In genomic region chr8:121174721-121175539, GRCm38 (mm10) we compare ENCODE assay signal across 15 mouse cellular contexts. TPM values are rescaled to one million over a fixed set of nuclear protein-coding genes. Genes with fewer than 3 reads are reported as not detected.
DNase-seq lines count a peak whose midpoint lies in the region; ATAC-seq and TF ChIP-seq lines count a peak whose summit lies in the region.
"Had no signal": no experiment of that assay in that cellular context is flagged by ENCODE, and none has a peak within 500 bp of the region (broad histone marks: within the 10 kb centered on the region; RNA-seq: fewer than 3 reads in every experiment).

No protein-coding gene starts in this region.

- H3K9me3 ChIP-seq in heart, embryonic 10.5 days, result no peaks in the 10 kb centered on the region
- no peaks in the 10 kb centered on the region for H3K9me3 ChIP-seq in lung, postnatal 0 days (ENCODE audit: low read length)
- no peaks in the 10 kb centered on the region for H3K9me3 ChIP-seq in forebrain, embryonic 14.5 days (replicated peaks; ENCODE audit: control insufficient read depth, low read length)
- H3K9me3 ChIP-seq in neural tube, embryonic 15.5 days (replicated peaks), result no peaks in the 10 kb centered on the region
- H3K9me3 ChIP-seq: heart, embryonic 13.5 days; hindbrain, embryonic 15.5 days had no signal

- peak overlapping the region; percentile 71 for H3K27ac ChIP-seq in heart, embryonic 10.5 days
- H3K27ac ChIP-seq in heart, adult 2 months, result no peak overlapping the region
- H3K27ac ChIP-seq in lung, postnatal 0 days (ENCODE audit: low read length), result no peak overlapping the region
- no peak overlapping the region for H3K27ac ChIP-seq in forebrain, embryonic 14.5 days (ENCODE audit: low read depth, low read length)
- no peak overlapping the region for H3K27ac ChIP-seq in neural tube, embryonic 15.5 days (replicated peaks)
- H3K27ac ChIP-seq: gastrocnemius, adult 2 months; heart, embryonic 13.5 days; hindbrain, embryonic 15.5 days had no signal

- no peaks in the 10 kb centered on the region for H3K79me2 ChIP-seq in heart, adult 2 months (replicated peaks; ENCODE audit: control insufficient read depth, insufficient read depth, low read length)

- no peak for TF ChIP-seq POLR2A in heart, adult 2 months (IDR thresholded peaks at IDR 0.05; ENCODE audit: insufficient read depth, low read depth, low read length)

- TF ChIP-seq CTCF in heart, adult 2 months (IDR thresholded peaks at IDR 0.05), result no peak
- no peak for TF ChIP-seq CTCF in lung, postnatal 0 days (IDR thresholded peaks at IDR 0.05)

- no peaks in the 10 kb centered on the region for H3K36me3 ChIP-seq in heart, embryonic 10.5 days
- H3K36me3 ChIP-seq in heart, adult 2 months (ENCODE audit: control insufficient read depth, insufficient read depth, low read length), result no peaks in the 10 kb centered on the region
- H3K36me3 ChIP-seq in lung, postnatal 0 days (ENCODE audit: insufficient read depth, low read length), result no peaks in the 10 kb centered on the region
- no peaks in the 10 kb centered on the region for H3K36me3 ChIP-seq in forebrain, embryonic 14.5 days (ENCODE audit: control insufficient read depth, insufficient read depth, low read length)
- H3K36me3 ChIP-seq in neural tube, embryonic 15.5 days, result no peaks in the 10 kb centered on the region
- H3K36me3 ChIP-seq: heart, embryonic 13.5 days; hindbrain, embryonic 15.5 days had no signal

- intact Hi-C loops in heart, adult 2 months (cut with DNase I), result loop anchor here (5.0 kb wide), 2 partner anchors 32 to 48 kb away; partner anchors contain the start of gene Foxl1
- intact Hi-C loops in gastrocnemius, postnatal 36 days (cut with DNase I), result no loop called here

- peaks cover 49% of the 10 kb centered on the region for H3K4me1 ChIP-seq in heart, embryonic 10.5 days
- H3K4me1 ChIP-seq in heart, adult 2 months (ENCODE audit: control insufficient read depth, insufficient read depth, low read length), result peaks cover 6% of the 10 kb centered on the region
- H3K4me1 ChIP-seq in lung, postnatal 0 days (ENCODE audit: insufficient read depth, low read depth, low read length), result 0 out of 2 replicates have a peak, but pooled peaks cover 4% of the 10 kb centered on the region
- no peaks in the 10 kb centered on the region for H3K4me1 ChIP-seq in forebrain, embryonic 14.5 days (ENCODE audit: control insufficient read depth, insufficient read depth, low read length)
- peaks cover 21% of the 10 kb centered on the region for H3K4me1 ChIP-seq in neural tube, embryonic 15.5 days

- 51% methylated on average over 30 of the region's 30 CpGs for WGBS in heart, embryonic 10.5 days
- 79% methylated on average over 30 of the region's 30 CpGs for WGBS in heart, adult 2 months
- 30% methylated on average over 28 of the region's 30 CpGs for WGBS in lung, postnatal 0 days
- 32% methylated on average over 29 of the region's 30 CpGs for WGBS in forebrain, embryonic 14.5 days
- WGBS in neural tube, embryonic 15.5 days, result 33% methylated on average over 30 of the region's 30 CpGs

- no peak overlapping the region; the same call in 1 of the 2 replicates for H3K4me2 ChIP-seq in lung, postnatal 0 days (replicated peaks; ENCODE audit: low read depth, low read length)
- H3K4me2 ChIP-seq in forebrain, embryonic 14.5 days (ENCODE audit: low read length), result no peak overlapping the region
- H3K4me2 ChIP-seq in neural tube, embryonic 15.5 days, result 0 out of 2 replicates have a peak overlapping the region, but pooled peaks have one; percentile 5
- H3K4me2 ChIP-seq: heart, embryonic 13.5 days; hindbrain, embryonic 15.5 days had no signal

- H3K4me3 ChIP-seq in heart, embryonic 10.5 days, result no peak overlapping the region
- no peak overlapping the region for H3K4me3 ChIP-seq in heart, adult 2 months
- no peak overlapping the region for H3K4me3 ChIP-seq in lung, postnatal 0 days (ENCODE audit: low read depth, low read length)
- H3K4me3 ChIP-seq in forebrain, embryonic 14.5 days (ENCODE audit: low read depth, low read length), result no peak overlapping the region
- no peak overlapping the region for H3K4me3 ChIP-seq in neural tube, embryonic 15.5 days (replicated peaks)
- H3K4me3 ChIP-seq: gastrocnemius, adult 2 months; heart, embryonic 13.5 days; hindbrain, embryonic 15.5 days had no signal

- TF ChIP-seq EP300 in heart, adult 2 months (IDR thresholded peaks at IDR 0.05; ENCODE audit: insufficient read depth, low read depth, low read length), result no peak
- TF ChIP-seq EP300 in lung, postnatal 0 days (IDR thresholded peaks at IDR 0.05), result no peak

- peaks cover 5% of the 10 kb centered on the region; the same call in 1 of the 2 replicates for H3K27me3 ChIP-seq in heart, embryonic 10.5 days (ENCODE audit: insufficient read depth, poor library complexity, severe bottlenecking)
- H3K27me3 ChIP-seq in heart, adult 2 months (ENCODE audit: control insufficient read depth, insufficient read depth, low read length), result no peaks in the 10 kb centered on the region
- H3K27me3 ChIP-seq in lung, postnatal 0 days (replicated peaks; ENCODE audit: insufficient read depth, low read length), result no peaks in the 10 kb centered on the region; the same call in 1 of the 2 replicates
- no peaks in the 10 kb centered on the region for H3K27me3 ChIP-seq in forebrain, embryonic 14.5 days (replicated peaks; ENCODE audit: control insufficient read depth, insufficient read depth, low read length)
- peaks cover 7% of the 10 kb centered on the region for H3K27me3 ChIP-seq in neural tube, embryonic 15.5 days (replicated peaks)
- H3K27me3 ChIP-seq: hindbrain, embryonic 15.5 days had no signal

- ATAC-seq in lung, postnatal 0 days, result no peak
- ATAC-seq in forebrain, embryonic 14.5 days, result peak; percentile 49
- ATAC-seq in neural tube, embryonic 15.5 days (ENCODE audit: low FRiP score), result no peak
- no peak for ATAC-seq in inflammation-experienced regulatory T-cells, adult 6 months

- no peak for DNase-seq in heart, embryonic 10.5 days (ENCODE audit: low spot score)
- no peak for DNase-seq in heart, adult 2 months
- peak; percentile 12 for DNase-seq in lung, postnatal 0 days (ENCODE audit: low spot score)
- DNase-seq in lung, postnatal 14 days, result no peak
- DNase-seq in forebrain, embryonic 14.5 days (ENCODE audit: low spot score), result peak; percentile 27
- no peak for DNase-seq in gastrocnemius, postnatal 36 days
- DNase-seq: adrenal gland, adult 8-10 months; cerebellum, adult 11-12 months; gastrocnemius, adult 2 months; layer of hippocampus, postnatal 36 days; midbrain, embryonic 14.5 days had no signal

- no peak overlapping the region for H3K9ac ChIP-seq in heart, adult 2 months (ENCODE audit: low read depth, low read length)
- H3K9ac ChIP-seq in lung, postnatal 0 days (replicated peaks; ENCODE audit: low read depth), result no peak overlapping the region
- H3K9ac ChIP-seq in forebrain, embryonic 14.5 days (ENCODE audit: low read length), result no peak overlapping the region
- H3K9ac ChIP-seq in neural tube, embryonic 15.5 days (replicated peaks), result no peak overlapping the region
- H3K9ac ChIP-seq: heart, embryonic 13.5 days; hindbrain, embryonic 15.5 days had no signal

RNA-seq across cellular contexts. Expression of gene Foxl1, which starts 47.2 kb away (rescaled TPM):
- polyA plus RNA-seq in heart, embryonic 10.5 days (2016; fragmentation: Nextera tagmentation; extraction: Ambion mirVana), result 0.53 and 2.0 TPM in 2 replicates
- under 1 TPM; 0.07 to 0.08 TPM for total RNA-seq in heart, adult 2 months (2021)
- polyA plus RNA-seq in heart, adult 2 months (2012; rRNA removed), result 0.08 and 0.09 TPM in 2 replicates
- 0.88 and 1.3 TPM in 2 replicates for polyA plus RNA-seq in lung, postnatal 0 days (2015; fragmentation: Nextera tagmentation; extraction: Ambion mirVana)
- polyA plus RNA-seq in forebrain, embryonic 14.5 days (2014; fragmentation: Nextera tagmentation; extraction: Ambion mirVana), result 0.13 TPM in 1 of 2 replicates, not detected in the other
- polyA plus RNA-seq in neural tube, embryonic 15.5 days (2015; fragmentation: Nextera tagmentation; extraction: Ambion mirVana), result 0.15 and 0.51 TPM in 2 replicates
- total RNA-seq in gastrocnemius, postnatal 36 days (2021), result not detected
- polyA plus RNA-seq in inflammation-experienced regulatory T-cells, adult 6 months (2017; shearing (Covaris generic)), result not detected
- total RNA-seq: gastrocnemius, adult 2 months; layer of hippocampus, postnatal 36 days had no signal
- polyA plus RNA-seq: midbrain, embryonic 14.5 days had no signal

RNA-seq across cellular contexts. Expression of gene Foxc2, which starts 59.0 kb away (rescaled TPM):
- polyA plus RNA-seq in heart, embryonic 10.5 days (2016; fragmentation: Nextera tagmentation; extraction: Ambion mirVana), result 12.4 and 14.8 TPM in 2 replicates
- 1 to 10 TPM; 2.0 to 2.2 TPM for total RNA-seq in heart, adult 2 months (2021)
- polyA plus RNA-seq in heart, adult 2 months (2012; rRNA removed), result 0.97 and 2.0 TPM in 2 replicates
- 0.47 and 0.58 TPM in 2 replicates for polyA plus RNA-seq in lung, postnatal 0 days (2015; fragmentation: Nextera tagmentation; extraction: Ambion mirVana)
- polyA plus RNA-seq in forebrain, embryonic 14.5 days (2014; fragmentation: Nextera tagmentation; extraction: Ambion mirVana), result 1.1 and 2.1 TPM in 2 replicates
- 3.4 TPM in 2 replicates for polyA plus RNA-seq in neural tube, embryonic 15.5 days (2015; fragmentation: Nextera tagmentation; extraction: Ambion mirVana)
- total RNA-seq in gastrocnemius, postnatal 36 days (2021), result under 1 TPM; 0.18 to 0.27 TPM
- polyA plus RNA-seq in inflammation-experienced regulatory T-cells, adult 6 months (2017; shearing (Covaris generic)), result not detected

Comparison
In these comparisons a context has a peak if more than half of its experiments do, and no peak if none do; other contexts are left out.
1. DNase-seq: peak in lung, postnatal 0 days (single experiment) and forebrain, embryonic 14.5 days (single experiment); none in heart, embryonic 10.5 days (single experiment), heart, adult 2 months (0 of 2), lung, postnatal 14 days (single experiment) and gastrocnemius, postnatal 36 days (0 of 2).